Mouse (Mus musculus) neutrophil, adult 5-6 weeks (primary cell): ENCODE results near the gene Spata5. TPM values are rescaled to one million over a fixed set of nuclear protein-coding genes. Genes with fewer than 3 reads are reported as not detected.

Source experiments
- ATAC-seq: fragments of 151-379, 151-347 bp; 2 replicates; pipeline ENCODE4 v1.8.0; 2017; ENCODE audit warnings: mild to moderate bottlenecking, moderate TSS enrichment; ENCODE audit not compliant: insufficient number of reproducible peaks, poor library complexity, low FRiP score, severe bottlenecking; ENCODE audit errors: extremely low read depth
- total RNA-seq: library from RNA; stranded (forward); fragments of 200-1000 nt; gene quantifications from 2 replicates; pipeline ENCODE4 v1.2.3, GENCODE M21; 2017

Gene Spata5
- 41.4 and 57.3 TPM in 2 replicates for total RNA-seq

DNA sequence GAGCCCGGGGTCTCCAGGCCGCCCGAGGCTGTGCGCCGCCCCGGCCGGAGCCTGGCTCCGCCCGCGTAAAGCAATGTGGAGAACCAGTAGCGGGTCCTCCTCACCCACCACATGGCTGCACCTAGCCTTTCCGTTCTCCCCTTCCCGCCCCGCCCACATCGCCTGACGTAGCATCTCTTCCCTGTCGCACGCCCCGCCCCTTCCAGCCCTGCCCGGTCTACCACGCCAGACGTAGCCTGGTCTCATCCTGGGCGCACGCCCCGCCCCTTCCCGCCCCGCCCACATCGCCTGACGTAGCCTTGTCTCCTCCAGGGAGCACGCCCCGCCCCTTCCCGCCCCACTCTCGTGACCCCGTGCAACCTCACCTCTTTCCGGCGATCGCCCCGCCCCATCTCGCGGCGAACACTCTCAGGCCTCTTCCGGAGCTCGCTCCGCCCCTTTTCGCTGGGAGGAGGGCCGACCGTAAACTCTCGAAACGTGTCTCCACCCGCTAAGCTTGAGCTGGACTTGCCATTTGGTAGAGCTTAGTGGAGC is at the start of gene Spata5:
Gene Spata5, plus strand, starts transcription at position 439 of the 534 bp plus-strand sequence.
- peak; percentile 84 for ATAC-seq

DNA sequence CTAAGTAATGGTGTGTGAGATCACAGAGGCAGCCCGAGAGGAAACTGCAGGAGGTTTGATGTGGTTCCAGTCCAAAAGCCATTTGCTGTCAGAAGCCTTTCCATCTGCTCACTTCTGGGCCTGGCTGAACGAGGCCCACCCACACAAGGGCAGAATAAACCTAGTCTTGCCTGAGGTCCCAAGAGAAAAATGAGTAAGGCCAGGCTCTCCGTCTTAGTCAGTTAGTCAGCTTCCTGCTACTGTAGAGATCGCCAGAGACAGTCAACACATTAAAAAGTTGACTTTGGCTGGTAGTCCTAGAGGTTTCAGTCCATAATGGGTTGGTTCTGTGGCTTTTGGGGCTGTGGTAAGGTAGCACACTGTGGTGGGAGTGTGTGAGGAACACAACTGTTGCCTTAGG is 49.3 kb upstream of the Spata5 start:
- ATAC-seq, result no peak

DNA sequence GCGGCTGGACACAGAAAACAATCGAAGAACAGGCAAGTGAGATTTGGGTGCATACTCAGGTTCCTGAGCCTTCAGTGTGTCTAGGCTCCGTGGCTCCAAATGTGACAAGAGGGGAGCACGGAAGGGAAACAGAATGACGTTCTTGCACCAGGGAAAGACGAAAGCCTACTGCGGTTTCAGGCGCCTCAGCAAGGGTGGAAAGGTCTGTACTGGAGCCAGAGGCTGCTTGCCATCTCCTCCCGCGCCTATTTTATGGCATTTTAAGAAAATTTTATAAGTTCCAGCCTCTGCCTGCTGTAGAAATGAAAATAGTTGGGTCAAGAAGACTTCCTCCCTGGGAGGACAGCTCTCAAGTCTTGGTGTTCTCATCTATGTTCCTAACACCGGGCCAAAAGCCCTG is 46.0 kb upstream of the Spata5 start:
- ATAC-seq, result no peak

DNA sequence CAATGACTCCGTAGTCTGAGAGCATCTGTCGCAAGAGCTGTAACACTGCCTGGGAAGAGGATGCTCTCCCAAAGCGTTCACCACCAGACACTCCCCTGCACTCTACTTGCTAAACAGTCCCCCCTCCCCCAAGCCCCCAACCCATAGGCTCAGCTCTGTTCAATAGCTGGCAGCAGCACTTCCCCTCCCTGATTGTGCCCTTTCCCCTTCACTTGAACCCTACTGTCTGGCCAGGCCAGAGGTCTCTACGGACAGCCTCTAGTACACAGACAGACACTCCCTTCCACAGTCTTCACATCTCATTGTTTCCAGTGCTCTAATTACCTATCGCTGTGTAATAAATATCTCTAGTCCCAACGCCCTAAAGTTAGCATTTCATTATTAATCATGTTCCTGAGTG is 41.8 kb upstream of the Spata5 start:
- no peak for ATAC-seq

DNA sequence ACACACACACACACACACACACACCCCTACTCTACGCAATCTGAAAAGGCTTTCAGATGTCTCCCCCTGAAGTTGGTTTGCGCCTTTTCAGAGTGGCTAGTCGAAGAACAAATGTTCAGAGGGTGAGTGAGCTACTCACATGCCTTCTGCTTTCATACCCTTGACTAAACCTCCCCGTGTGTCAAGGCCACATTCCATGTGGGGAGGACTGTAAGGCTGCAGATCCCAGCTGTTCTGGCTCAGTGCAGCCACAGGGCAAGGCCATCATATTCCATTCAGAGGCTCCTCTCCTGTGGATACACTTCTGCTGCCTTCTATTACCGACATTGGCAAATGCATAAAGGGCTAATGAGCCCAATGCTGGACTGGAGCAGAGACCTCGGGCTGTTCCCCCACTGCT is 41.3 kb upstream of the Spata5 start:
- ATAC-seq, result no peak

DNA sequence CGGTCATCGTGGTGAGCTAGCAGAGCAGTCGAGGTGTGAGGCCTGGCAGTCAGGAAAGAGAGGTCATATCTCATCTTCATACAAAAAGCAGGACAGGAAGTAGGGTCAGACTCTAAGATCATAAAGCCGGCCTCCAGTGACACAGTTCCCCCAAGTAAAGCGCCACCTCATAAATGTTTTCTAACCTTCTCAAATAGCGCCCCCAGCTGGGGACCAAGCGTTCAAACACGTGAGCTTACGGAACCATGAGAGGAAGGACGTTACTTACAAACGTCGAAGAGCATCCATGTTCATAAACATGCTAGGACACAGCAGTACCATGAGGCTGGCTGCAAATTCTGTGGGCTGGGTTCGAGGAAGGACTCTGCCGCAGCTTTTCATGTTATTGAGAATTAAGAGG is 40.5 kb upstream of the Spata5 start:
- no peak for ATAC-seq

DNA sequence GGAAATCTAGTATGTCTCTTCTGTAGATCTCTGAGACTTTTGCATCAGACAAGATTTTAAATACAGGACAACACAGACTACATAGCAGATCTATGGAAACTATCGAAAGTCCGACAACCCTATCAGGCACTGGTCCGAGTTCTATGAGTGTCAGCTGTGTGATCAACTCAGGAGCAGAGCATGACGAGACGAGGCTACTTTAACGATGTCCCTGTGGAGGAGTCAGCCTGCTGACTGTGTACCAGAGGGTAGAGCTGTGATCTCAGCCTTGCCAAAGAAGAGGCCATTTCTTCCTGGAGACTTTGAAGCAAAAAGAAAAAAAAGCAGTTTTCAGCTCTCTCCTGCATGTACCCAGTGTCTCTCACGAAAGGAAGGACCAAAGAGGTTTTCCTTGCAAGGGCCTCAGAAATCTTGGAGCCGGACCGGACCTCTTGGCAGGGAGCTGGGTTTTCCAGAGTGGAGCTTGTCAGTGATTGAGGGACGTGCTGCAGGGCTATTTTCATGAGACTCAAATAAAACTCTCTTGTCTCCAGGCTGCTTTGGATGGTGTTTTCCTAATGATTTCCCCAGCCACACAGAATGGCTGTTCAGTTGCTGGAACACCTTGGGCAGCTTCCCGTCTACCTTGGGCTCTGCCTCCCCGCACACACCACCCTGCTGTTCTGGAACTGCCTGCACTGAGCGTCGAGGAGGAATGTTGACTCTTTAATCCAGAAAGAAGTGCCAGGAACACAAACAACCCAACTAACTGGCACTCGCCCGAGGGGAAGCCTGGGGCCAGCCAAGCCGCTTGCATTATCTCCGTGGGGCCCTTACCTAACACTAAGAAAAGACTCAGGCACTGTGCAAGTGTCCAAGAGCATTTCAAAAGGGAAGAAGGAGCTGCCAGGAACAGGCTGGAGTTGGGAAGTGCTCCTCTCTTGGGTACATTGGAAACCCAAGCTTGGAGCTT is 39.5 kb upstream of the Spata5 start:
- ATAC-seq, result no peak

DNA sequence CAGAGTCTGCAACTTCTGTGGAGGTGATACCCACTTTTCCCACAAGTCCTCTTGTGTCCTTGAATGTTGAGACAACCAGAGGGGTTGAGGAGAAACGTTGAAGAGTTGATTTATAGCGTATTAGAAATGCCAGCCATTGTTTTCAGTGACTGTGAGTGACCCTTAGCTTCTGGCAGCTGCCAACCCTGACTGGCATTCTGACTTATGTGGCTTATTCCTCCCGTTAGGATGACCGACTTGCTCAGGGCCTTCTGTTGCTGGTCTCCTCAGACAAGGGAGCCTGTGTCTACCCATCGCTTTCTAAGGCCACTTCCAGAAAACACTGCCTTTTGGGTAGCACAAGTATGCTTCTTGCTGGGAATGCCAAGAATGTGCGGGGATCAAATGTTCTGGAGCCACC is 38.2 kb upstream of the Spata5 start:
- ATAC-seq, result no peak

DNA sequence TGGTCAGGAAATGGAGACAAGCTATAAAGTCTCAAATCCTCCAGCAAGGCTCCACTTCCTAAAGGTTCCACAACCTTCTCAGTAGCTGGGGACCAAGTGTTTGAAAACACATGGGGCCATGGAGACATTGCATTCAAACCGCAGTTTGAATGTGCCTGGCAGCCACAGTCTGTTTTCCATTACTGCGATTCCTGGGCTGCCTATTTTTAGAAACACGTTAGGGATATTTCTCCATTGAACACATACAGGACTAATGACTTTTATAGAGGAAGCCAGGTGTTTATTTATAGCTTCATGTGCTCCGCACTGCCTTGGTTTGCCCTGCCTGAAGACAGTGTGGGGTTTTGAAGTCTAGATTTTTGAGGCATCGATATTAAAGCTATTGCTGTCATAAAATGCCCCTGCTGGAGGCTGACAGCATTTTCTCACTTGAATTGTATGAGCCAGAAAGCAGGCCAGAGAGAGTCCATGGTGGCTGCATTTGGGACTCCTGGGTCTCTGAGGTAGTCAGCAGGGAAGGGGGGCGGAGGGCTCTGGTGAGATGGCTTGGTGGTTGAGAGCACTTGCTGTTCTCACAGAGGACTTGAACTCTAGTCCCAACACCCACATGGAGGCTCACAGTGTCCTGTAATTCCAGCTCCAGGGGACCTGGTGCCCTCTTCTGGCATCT is 36.5 kb upstream of the Spata5 start:
- ATAC-seq, result no peak

DNA sequence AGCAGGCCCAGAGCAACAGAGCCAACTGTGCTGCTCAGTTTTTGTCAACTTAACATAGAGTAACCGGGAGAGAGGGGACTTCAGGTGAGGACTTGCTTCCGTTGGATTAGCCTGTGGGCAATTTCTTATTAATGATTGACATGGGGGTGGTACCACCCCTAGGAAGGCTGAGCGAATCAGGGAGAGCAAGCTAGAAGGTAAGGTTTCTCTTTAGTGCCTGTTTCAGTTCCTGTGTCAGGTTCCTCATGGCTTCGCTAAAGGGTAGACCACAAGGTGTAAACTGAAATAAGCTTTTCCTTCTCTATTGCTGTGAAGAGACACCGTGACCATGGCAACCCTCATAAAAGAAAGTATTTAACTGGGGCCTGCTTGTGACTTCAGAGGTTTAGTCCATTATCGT is 32.4 kb upstream of the Spata5 start:
- ATAC-seq, result no peak

DNA sequence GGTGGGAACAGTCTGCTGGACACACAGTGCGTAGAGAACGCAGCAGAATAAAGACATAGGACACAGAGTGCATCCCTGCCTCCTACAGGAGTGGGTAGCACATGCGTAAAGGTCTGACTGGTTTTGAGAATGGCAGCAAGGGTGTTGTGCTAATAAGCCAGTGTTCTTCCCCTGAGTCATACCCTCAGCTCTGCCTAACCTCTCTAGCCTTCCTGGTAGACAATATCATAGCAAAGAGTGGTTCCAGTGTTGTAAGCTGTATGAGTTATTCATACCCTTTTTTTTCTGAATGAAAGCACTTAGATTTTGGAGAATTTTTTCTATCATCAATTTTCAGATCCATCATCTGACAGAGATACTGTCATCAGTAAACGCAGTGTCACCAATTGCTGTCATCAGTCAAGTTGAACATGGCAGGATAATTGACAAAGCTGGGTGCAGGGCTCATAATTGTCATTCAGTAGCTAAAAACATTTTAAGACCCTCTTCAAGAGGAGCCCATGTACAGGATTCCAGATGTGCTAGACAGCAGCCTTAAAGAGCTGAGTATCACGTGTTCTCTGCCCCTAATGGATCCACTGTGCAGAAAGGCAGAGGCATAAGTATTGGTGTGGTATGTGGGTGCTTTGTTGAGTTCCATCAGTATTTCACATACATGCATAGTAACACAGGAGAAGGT is 22.6 kb upstream of the Spata5 start:
- no peak for ATAC-seq

DNA sequence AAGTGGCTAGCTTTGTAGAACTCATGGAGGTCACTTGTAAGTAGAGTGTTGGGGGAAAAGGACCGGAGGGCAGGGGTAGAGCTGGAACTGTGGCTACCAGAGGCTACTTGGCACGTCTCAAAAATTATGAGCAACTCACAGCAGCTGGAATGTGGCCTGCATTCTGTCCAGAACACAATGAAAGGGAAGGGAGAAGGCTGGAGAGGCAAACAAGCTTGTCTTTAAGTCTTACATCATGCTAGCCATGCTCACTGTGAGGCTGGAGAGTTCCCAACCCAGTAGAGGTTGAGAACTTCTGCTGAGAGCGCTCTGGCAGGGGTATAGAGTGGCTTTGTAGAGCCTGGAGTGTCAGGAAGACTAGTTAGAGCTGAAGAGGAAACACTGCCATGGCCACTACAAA is 22.1 kb upstream of the Spata5 start:
- no peak for ATAC-seq

DNA sequence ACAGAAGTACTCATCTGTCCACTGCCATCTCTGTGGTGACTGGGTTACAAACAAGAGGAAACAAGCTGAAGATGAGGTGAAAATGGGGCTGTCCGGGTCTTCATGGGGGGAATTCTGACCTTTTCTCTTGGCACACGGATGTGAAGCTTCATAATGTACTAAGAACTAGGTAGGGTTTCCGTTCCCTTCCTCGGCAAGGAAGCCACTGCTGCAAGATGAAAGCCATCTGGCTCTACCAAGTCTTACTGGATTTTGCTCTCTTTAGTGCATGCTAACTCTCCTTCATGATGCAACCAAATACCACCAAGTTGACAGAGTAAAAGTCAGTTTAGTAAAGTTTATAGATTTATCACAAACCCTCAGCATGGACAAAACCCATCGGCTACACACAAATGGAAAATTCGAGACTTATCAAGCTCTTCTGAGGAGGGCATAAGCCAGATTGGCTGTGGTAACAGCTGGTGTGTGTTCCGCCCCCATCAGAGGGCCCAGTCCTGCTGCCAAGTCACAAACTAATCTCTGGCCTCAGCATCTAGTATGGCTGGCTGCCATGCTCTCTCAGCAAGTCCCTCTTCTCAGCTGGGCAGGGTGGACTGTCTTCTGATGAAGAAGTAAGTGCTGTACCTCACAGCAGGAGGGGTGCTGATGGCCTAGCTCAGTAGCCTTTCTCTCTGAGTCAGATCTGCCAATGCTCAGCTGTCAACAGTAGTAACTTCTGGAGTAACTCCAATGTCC is 20.9 kb upstream of the Spata5 start:
- no peak for ATAC-seq

DNA sequence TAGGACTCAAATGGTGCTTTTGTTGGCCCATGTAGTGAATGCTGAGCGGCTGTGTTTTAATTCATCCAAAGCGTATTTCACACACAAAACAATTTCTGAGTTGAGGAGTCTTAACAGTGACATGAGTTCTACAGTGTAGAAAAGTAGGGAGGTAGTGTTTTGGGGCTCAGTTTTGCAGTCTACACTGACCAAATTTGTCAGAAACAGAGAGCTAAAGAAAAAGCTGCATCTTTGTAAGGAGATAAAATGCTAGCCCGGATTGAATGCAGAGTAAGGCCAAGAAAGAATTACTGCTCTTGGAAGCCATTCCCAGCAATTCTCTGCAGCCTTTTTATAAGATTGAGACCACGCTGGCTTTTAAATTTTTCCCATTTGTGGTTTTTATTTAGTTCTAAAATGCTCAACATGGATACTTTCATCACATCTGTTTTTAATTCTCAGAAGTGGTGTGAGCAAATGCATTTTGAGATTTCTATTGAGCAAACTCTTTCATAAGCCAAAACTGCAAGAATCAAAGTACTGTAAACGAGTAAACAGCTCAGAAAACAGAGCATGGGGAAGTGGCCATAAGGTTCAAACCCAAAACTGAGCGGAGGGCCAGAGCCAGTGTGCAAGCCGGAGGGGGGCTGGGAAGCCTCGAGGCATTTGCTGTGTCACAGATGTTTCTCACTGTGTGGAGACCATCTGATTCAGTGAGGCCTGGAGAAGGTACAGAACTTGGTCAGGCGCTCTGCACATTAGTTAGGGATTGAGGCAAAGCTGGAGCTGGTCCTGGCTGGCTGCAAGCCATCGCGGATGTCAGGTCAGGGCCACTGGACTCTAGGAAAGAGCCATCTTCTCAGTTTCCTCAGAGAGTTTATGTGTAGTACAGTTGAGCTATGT is 17.7 kb upstream of the Spata5 start:
- no peak for ATAC-seq

DNA sequence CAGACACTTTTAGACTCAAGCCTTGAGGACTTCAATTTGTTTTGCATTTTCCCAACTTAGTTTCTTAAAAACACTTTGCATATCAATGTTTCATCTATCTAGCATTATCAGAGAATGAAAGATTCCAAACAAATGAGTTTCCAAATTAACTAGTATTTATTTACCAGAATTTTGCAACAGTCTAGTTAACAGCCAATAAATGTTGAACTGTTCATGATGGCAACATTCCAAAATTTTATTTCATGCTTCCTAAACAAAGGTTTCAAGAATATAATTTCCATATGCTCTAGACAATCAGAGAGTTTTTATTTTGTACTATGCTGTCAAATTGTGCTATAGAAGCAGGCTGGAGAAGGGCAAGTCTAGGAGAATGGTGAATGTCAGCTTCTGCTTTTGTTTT is 12.1 kb upstream of the Spata5 start:
- ATAC-seq, result no peak

DNA sequence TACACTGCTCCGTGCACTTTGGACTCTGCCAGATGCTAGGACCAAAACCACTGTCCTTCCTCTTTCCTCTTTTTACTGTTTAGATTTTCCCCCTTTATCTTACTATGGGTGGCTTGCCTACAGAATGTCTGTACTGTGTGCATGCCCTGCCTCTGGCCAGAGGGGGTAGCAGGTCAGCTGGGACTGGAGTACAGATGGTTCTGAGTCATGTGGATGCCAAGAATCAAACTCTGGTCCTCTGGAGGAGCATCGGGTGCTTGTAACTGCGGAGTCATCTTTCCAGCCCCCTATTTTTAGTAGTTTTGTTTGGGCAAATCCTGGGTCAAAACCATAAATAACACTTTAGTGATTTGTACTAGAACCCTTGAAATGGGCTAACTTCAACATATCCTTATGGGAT is 6.2 kb upstream of the Spata5 start:
- ATAC-seq, result no peak

DNA sequence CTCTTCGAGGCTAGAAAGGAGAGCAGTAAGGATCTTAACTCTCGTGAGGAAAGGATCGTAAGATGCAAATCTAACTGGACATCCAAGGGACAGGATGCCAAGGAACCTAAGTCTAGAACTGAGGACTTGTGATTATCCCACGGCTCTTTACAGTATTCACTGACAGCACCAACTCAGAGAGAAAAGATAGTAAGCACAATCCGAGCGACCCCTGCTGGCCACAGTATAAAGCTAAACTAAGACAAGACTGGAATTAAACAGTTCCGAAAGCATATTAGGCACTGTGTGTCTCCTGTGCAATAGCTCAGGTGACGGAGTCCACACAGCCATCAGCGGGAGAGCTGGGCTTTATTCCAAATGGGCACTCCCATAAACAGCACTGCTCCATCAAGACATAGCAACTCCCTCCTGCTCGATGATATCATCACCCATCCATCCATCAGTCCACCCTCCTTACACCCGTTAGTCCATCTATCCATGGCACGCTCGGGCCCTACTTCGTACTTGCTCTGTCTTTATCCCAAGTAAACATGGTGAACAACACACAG is 5.2 kb upstream of the Spata5 start:
- ATAC-seq, result peak; percentile 49; the same call in 1 of the 2 replicates

DNA sequence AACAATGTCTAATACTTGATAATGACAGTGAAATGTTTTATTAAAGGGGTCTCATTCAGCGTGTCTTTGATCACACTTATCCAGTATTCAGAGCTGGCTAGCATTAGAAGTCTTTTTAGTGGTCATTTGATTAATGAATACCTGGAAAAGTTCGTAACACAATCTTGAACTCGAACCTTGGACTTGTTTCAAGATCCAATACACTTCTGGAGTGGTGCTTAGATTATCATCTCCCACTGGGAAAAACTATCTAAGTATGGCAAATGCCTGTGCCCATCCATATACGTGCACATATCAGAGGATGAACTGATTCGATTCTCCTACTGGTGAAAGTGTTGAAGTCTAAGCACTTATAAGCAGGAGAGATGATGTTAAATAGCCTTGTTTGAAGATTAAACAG is 1.4 kb upstream of the Spata5 start:
- ATAC-seq, result no peak
